Mouse (Mus musculus) lung, embryonic 14.5 days (tissue): ENCODE data around the gene Podn. TPM values are rescaled to one million over a fixed set of nuclear protein-coding genes. Genes with fewer than 3 reads are reported as not detected.

Experiments used
- ATAC-seq: fragments of 200-750 bp; cut with Nextera tagmentation; 2 replicates; pipeline ENCODE4 v1.8.0; 2017; ENCODE audit warnings: mild to moderate bottlenecking, moderate TSS enrichment, moderate library complexity; ENCODE audit not compliant: insufficient read depth
- DNase-seq: peaks from one replicate; pipeline ENCODE4 v3.0.0-alpha.2; 2015
- H3K27ac ChIP-seq: fragments of 300-500 bp; sonication (generic); 2 replicates; pipeline ENCODE4 v1.5.1; 2014; ENCODE audit warnings: low read depth, mild to moderate bottlenecking, moderate library complexity
- H3K27me3 ChIP-seq: fragments of 300-500 bp; sonication (generic); 2 replicates; pipeline ENCODE4 v1.6.1; 2014; ENCODE audit warnings: low read length, control low read depth; ENCODE audit not compliant: insufficient read depth
- H3K36me3 ChIP-seq: fragments of 300-500 bp; sonication (generic); 2 replicates; pipeline ENCODE4 v1.6.1; 2014; ENCODE audit warnings: control low read depth; ENCODE audit not compliant: insufficient read depth
- H3K4me1 ChIP-seq: fragments of 300-500 bp; sonication (generic); 2 replicates; pipeline ENCODE4 v1.6.1; 2014; ENCODE audit warnings: antibody characterized with exemption, control low read depth; ENCODE audit not compliant: insufficient read depth
- H3K4me2 ChIP-seq: fragments of 300-500 bp; sonication (generic); 2 replicates; pipeline ENCODE4 v1.6.1; 2014; ENCODE audit warnings: mild to moderate bottlenecking
- H3K4me3 ChIP-seq: fragments of 300-500 bp; sonication (generic); 2 replicates; pipeline ENCODE4 v1.5.1; 2014; ENCODE audit warnings: low read depth, low read length
- H3K9ac ChIP-seq: fragments of 300-500 bp; sonication (generic); 2 replicates; pipeline ENCODE4 v1.6.1; 2014
- H3K9me3 ChIP-seq: fragments of 300-500 bp; sonication (generic); 2 replicates; pipeline ENCODE4 v1.6.1; 2016; ENCODE audit warnings: low read depth, low read length, control low read depth
- CTCF ChIP-seq: IDR thresholded peaks from 2 replicates; pipeline ENCODE4 v1.5.1; 2016; ENCODE audit warnings: antibody characterized with exemption, low read depth
- WGBS: fragments of 180-500 bp; shearing (Covaris S2); extraction: QIAGEN DNeasy Blood & Tissue Kit; methylation state at CpG from one replicate; pipeline ENCODE4 v1.1.7; 2014; 5-methylcytosine and 5-hydroxymethylcytosine counted together
- polyA plus RNA-seq: library from polyadenylated mRNA; unstranded; fragments of >200 nt; fragmentation: Nextera tagmentation; extraction: Ambion mirVana; gene quantifications from 2 replicates; pipeline ENCODE4 v1.2.1, GENCODE M21; 2014

Gene Podn
- polyA plus RNA-seq, 1 experiment from 2014 or later: 3.5 TPM

GRCm38 (mm10) chr4:108016321-108016720, 79.9 kb downstream of the Podn start:
- no peak for DNase-seq
- H3K9me3 ChIP-seq: no peaks in the 10 kb centered on the region
- no peak overlapping the region for H3K4me3 ChIP-seq
- H3K4me2 ChIP-seq: no peak overlapping the region
- H3K36me3 ChIP-seq: no peaks in the 10 kb centered on the region
- TF ChIP-seq CTCF: no peak
- H3K27me3 ChIP-seq: no peaks in the 10 kb centered on the region
- 86% methylated on average over 3 of the region's 3 CpGs for WGBS
- H3K9ac ChIP-seq: no peak overlapping the region
- no peaks in the 10 kb centered on the region for H3K4me1 ChIP-seq
- ATAC-seq: no peak
- no peak overlapping the region for H3K27ac ChIP-seq

- 62% methylated on average over 14 of the region's 14 CpGs for WGBS
- TF ChIP-seq CTCF: peak; percentile 30; the same call in 1 of the 2 replicates
- DNase-seq (peak; percentile 52), ATAC-seq (peak; percentile 16; the same call in 1 of the 2 replicates)
- no peak overlapping the region for H3K4me3 ChIP-seq
- H3K4me2 ChIP-seq: no peak overlapping the region
- no peak overlapping the region for H3K27ac ChIP-seq
- H3K4me1 ChIP-seq: no peaks in the 10 kb centered on the region
- no peak overlapping the region for H3K9ac ChIP-seq
- no peaks in the 10 kb centered on the region for H3K9me3 ChIP-seq
- no peaks in the 10 kb centered on the region for H3K36me3 ChIP-seq
- H3K27me3 ChIP-seq: no peaks in the 10 kb centered on the region
Observed at GRCm38 (mm10) chr4:108015067-108015765, 81.0 kb downstream of the Podn start.

- no peak for TF ChIP-seq CTCF
- Histone ChIP-seq H3K4me2 (no peak overlapping the region), H3K27me3 (no peaks in the 10 kb centered on the region), H3K4me3 (no peak overlapping the region), H3K9ac (no peak overlapping the region), H3K9me3 (no peaks in the 10 kb centered on the region), H3K36me3 (no peaks in the 10 kb centered on the region), H3K27ac (no peak overlapping the region), H3K4me1 (no peaks in the 10 kb centered on the region)
- DNase-seq (no peak), ATAC-seq (no peak)
- 68% methylated on average over 2 of the region's 2 CpGs for WGBS
Observed at GRCm38 (mm10) chr4:108014466-108014865, 81.8 kb downstream of the Podn start.

- no peaks in the 10 kb centered on the region for H3K36me3 ChIP-seq
- no peaks in the 10 kb centered on the region for H3K27me3 ChIP-seq
- H3K9me3 ChIP-seq: no peaks in the 10 kb centered on the region
- H3K27ac ChIP-seq: no peak overlapping the region
- H3K4me3 ChIP-seq: no peak overlapping the region
- WGBS: 54% methylated on average over 8 of the region's 8 CpGs
- no peak overlapping the region for H3K9ac ChIP-seq
- no peak overlapping the region for H3K4me2 ChIP-seq
- ATAC-seq: no peak
- no peak for TF ChIP-seq CTCF
- H3K4me1 ChIP-seq: no peaks in the 10 kb centered on the region
- DNase-seq: no peak
Observed at GRCm38 (mm10) chr4:108008541-108008940, 87.7 kb downstream of the Podn start.

- Histone ChIP-seq H3K4me1 (no peaks in the 10 kb centered on the region), H3K27ac (no peak overlapping the region), H3K9ac (no peak overlapping the region), H3K9me3 (no peaks in the 10 kb centered on the region), H3K27me3 (no peaks in the 10 kb centered on the region), H3K36me3 (no peaks in the 10 kb centered on the region), H3K4me3 (no peak overlapping the region), H3K4me2 (no peak overlapping the region)
- 78% methylated on average over 7 of the region's 7 CpGs for WGBS
- TF ChIP-seq CTCF: no peak
- DNase-seq (no peak), ATAC-seq (no peak)
Observed at GRCm38 (mm10) chr4:108007532-108008103, 88.6 kb downstream of the Podn start.

- Histone ChIP-seq H3K27ac (0 out of 2 replicates have a peak overlapping the region, but pooled peaks have one; percentile 18), H3K4me3 (no peak overlapping the region), H3K9ac (no peak overlapping the region), H3K4me1 (no peaks in the 10 kb centered on the region), H3K9me3 (no peaks in the 10 kb centered on the region), H3K4me2 (no peak overlapping the region), H3K36me3 (no peaks in the 10 kb centered on the region), H3K27me3 (no peaks in the 10 kb centered on the region)
- TF ChIP-seq CTCF: no peak
- DNase-seq (peak; percentile 87), ATAC-seq (peak; percentile 86)
- WGBS: 46% methylated on average over 7 of the region's 7 CpGs
Observed at GRCm38 (mm10) chr4:108005328-108005727, 90.9 kb downstream of the Podn start.

- Histone ChIP-seq H3K4me3 (no peak overlapping the region), H3K9ac (no peak overlapping the region), H3K36me3 (no peaks in the 10 kb centered on the region), H3K4me1 (no peaks in the 10 kb centered on the region), H3K27me3 (no peaks in the 10 kb centered on the region), H3K4me2 (no peak overlapping the region), H3K9me3 (no peaks in the 10 kb centered on the region), H3K27ac (no peak overlapping the region)
- WGBS: 59% methylated on average over 1 of the region's 1 CpGs
- no peak for TF ChIP-seq CTCF
- DNase-seq: no peak
- ATAC-seq: no peak
Observed at GRCm38 (mm10) chr4:107999380-107999779, 96.9 kb downstream of the Podn start.
